Mouse (Mus musculus) liver, embryonic 15.5 days (tissue): ENCODE results near the gene Dcaf5. TPM values are rescaled to one million over a fixed set of nuclear protein-coding genes. Genes with fewer than 3 reads are reported as not detected.
A peak's percentile ranks its signal among the peaks of the same experiment; 100 is the strongest.

ENCODE experiments used
- ATAC-seq: fragments of 200-750 bp; cut with Nextera tagmentation; 2 replicates; pipeline ENCODE4 v1.8.0; 2017; ENCODE audit warnings: moderate number of reproducible peaks, mild to moderate bottlenecking, moderate library complexity; ENCODE audit not compliant: insufficient read depth
- H3K27ac ChIP-seq: fragments of 300-500 bp; sonication (generic); replicated peaks from 2 replicates; pipeline ENCODE4 v1.5.1; 2015; ENCODE audit warnings: mild to moderate bottlenecking, inconsistent platforms
- H3K27me3 ChIP-seq: fragments of 300-500 bp; sonication (generic); 2 replicates; pipeline ENCODE4 v1.6.1; 2015; ENCODE audit warnings: mild to moderate bottlenecking, inconsistent platforms
- H3K36me3 ChIP-seq: fragments of 300-500 bp; sonication (generic); replicated peaks from 2 replicates; pipeline ENCODE4 v1.6.1; 2015; ENCODE audit warnings: moderate library complexity, mild to moderate bottlenecking, inconsistent platforms
- H3K4me1 ChIP-seq: fragments of 300-500 bp; sonication (generic); replicated peaks from 2 replicates; pipeline ENCODE4 v1.6.1; 2015; ENCODE audit warnings: inconsistent platforms
- H3K4me2 ChIP-seq: fragments of 300-500 bp; sonication (generic); 2 replicates; pipeline ENCODE4 v1.6.1; 2015; ENCODE audit warnings: moderate library complexity, mild to moderate bottlenecking, inconsistent platforms
- H3K4me3 ChIP-seq: fragments of 300-500 bp; sonication (generic); replicated peaks from 2 replicates; pipeline ENCODE4 v1.5.1; 2015; ENCODE audit warnings: mild to moderate bottlenecking, inconsistent platforms
- H3K9ac ChIP-seq: fragments of 300-500 bp; sonication (generic); 2 replicates; pipeline ENCODE4 v1.6.1; 2015; ENCODE audit warnings: moderate library complexity, mild to moderate bottlenecking, inconsistent platforms
- H3K9me3 ChIP-seq: fragments of 300-500 bp; sonication (generic); replicated peaks from 2 replicates; pipeline ENCODE4 v1.6.1; 2016; ENCODE audit warnings: inconsistent platforms
- WGBS: fragments of 180-500 bp; shearing (Covaris S2); methylation state at CpG from one replicate; pipeline ENCODE4 v1.1.7; 2015; ENCODE audit warnings: mixed read lengths; ENCODE audit not compliant: insufficient replicate concordance; 5-methylcytosine and 5-hydroxymethylcytosine counted together
- polyA plus RNA-seq: library from polyadenylated mRNA; unstranded; fragments of >200 nt; fragmentation: Nextera tagmentation; extraction: Ambion mirVana; gene quantifications from 2 replicates; pipeline ENCODE4 v1.2.1, GENCODE M21; 2015

Gene Dcaf5
- polyA plus RNA-seq, 1 experiment from 2014 or later: 2.2 TPM

- Histone ChIP-seq H3K27me3 (no peaks in the 10 kb centered on the region), H3K9me3 (no peaks in the 10 kb centered on the region), H3K4me3 (no peak overlapping the region), H3K4me2 (no peak overlapping the region), H3K4me1 (no peaks in the 10 kb centered on the region), H3K27ac (no peak overlapping the region), H3K9ac (no peak overlapping the region), H3K36me3 (peaks cover 24% of the 10 kb centered on the region)
- 70% methylated on average over 6 of the region's 6 CpGs for WGBS
- no peak for ATAC-seq
Measured at GRCm38 (mm10) chr12:80344777-80345231, 91.6 kb downstream of the Dcaf5 start.

- ATAC-seq: no peak
- Histone ChIP-seq H3K36me3 (peaks cover 26% of the 10 kb centered on the region), H3K9me3 (no peaks in the 10 kb centered on the region), H3K27me3 (no peaks in the 10 kb centered on the region), H3K4me2 (no peak overlapping the region), H3K4me3 (no peak overlapping the region), H3K27ac (no peak overlapping the region), H3K4me1 (0 out of 2 replicates have a peak, but pooled peaks cover 3% of the 10 kb centered on the region), H3K9ac (no peak overlapping the region)
- 79% methylated on average over 2 of the region's 2 CpGs for WGBS
Measured at GRCm38 (mm10) chr12:80340936-80341335, 95.5 kb downstream of the Dcaf5 start.

- 32% methylated on average over 4 of the region's 4 CpGs for WGBS
- Histone ChIP-seq H3K9ac (no peak overlapping the region), H3K27me3 (no peaks in the 10 kb centered on the region), H3K36me3 (peaks cover 14% of the 10 kb centered on the region), H3K4me3 (no peak overlapping the region), H3K4me2 (no peak overlapping the region), H3K27ac (no peak overlapping the region), H3K4me1 (0 out of 2 replicates have a peak, but pooled peaks cover 18% of the 10 kb centered on the region), H3K9me3 (no peaks in the 10 kb centered on the region)
- 0 out of 2 replicates have a peak, but pooled peaks have one; percentile 30 for ATAC-seq
Measured at GRCm38 (mm10) chr12:80334162-80334561, 102.2 kb downstream of the Dcaf5 start.

- no peak for ATAC-seq
- Histone ChIP-seq H3K36me3 (no peaks in the 10 kb centered on the region), H3K27me3 (no peaks in the 10 kb centered on the region), H3K4me3 (no peak overlapping the region), H3K27ac (no peak overlapping the region), H3K4me1 (0 out of 2 replicates have a peak, but pooled peaks cover 15% of the 10 kb centered on the region), H3K4me2 (no peak overlapping the region), H3K9me3 (no peaks in the 10 kb centered on the region), H3K9ac (no peak overlapping the region)
- 6% methylated on average over 2 of the region's 2 CpGs for WGBS
Measured at GRCm38 (mm10) chr12:80331634-80332033, 104.8 kb downstream of the Dcaf5 start.

GRCm38 (mm10) chr12:80330819-80331218, 105.6 kb downstream of the Dcaf5 start:
- H3K9me3 ChIP-seq: no peaks in the 10 kb centered on the region
- no peak overlapping the region for H3K9ac ChIP-seq
- no peaks in the 10 kb centered on the region for H3K27me3 ChIP-seq
- 62% methylated on average over 8 of the region's 8 CpGs for WGBS
- no peak overlapping the region for H3K4me2 ChIP-seq
- ATAC-seq: no peak
- H3K27ac ChIP-seq: no peak overlapping the region
- no peak overlapping the region for H3K4me3 ChIP-seq
- peaks cover 18% of the 10 kb centered on the region; the same call in 1 of the 2 replicates for H3K4me1 ChIP-seq
- H3K36me3 ChIP-seq: no peaks in the 10 kb centered on the region

- 35% methylated on average over 2 of the region's 2 CpGs for WGBS
- H3K4me1 ChIP-seq: peaks cover 29% of the 10 kb centered on the region
- no peaks in the 10 kb centered on the region for H3K36me3 ChIP-seq
- H3K4me2 ChIP-seq: no peak overlapping the region
- H3K27ac ChIP-seq: no peak overlapping the region
- H3K4me3 ChIP-seq: no peak overlapping the region
- no peaks in the 10 kb centered on the region for H3K9me3 ChIP-seq
- no peaks in the 10 kb centered on the region for H3K27me3 ChIP-seq
- ATAC-seq: no peak
- no peak overlapping the region for H3K9ac ChIP-seq
Measured at GRCm38 (mm10) chr12:80329641-80330040, 106.8 kb downstream of the Dcaf5 start.

- Histone ChIP-seq H3K36me3 (no peaks in the 10 kb centered on the region), H3K9ac (no peak overlapping the region), H3K4me1 (peaks cover 21% of the 10 kb centered on the region), H3K9me3 (no peaks in the 10 kb centered on the region), H3K4me2 (no peak overlapping the region), H3K27ac (no peak overlapping the region), H3K4me3 (no peak overlapping the region), H3K27me3 (no peaks in the 10 kb centered on the region)
- no peak for ATAC-seq
Measured at GRCm38 (mm10) chr12:80326047-80326446, 110.4 kb downstream of the Dcaf5 start.

- WGBS: 47% methylated on average over 1 of the region's 1 CpGs
- Histone ChIP-seq H3K27ac (no peak overlapping the region), H3K27me3 (no peaks in the 10 kb centered on the region), H3K4me3 (no peak overlapping the region), H3K9me3 (no peaks in the 10 kb centered on the region), H3K36me3 (no peaks in the 10 kb centered on the region), H3K9ac (no peak overlapping the region), H3K4me2 (no peak overlapping the region), H3K4me1 (peaks cover 19% of the 10 kb centered on the region)
- ATAC-seq: peak; percentile 54
Measured at GRCm38 (mm10) chr12:80324785-80325131, 111.6 kb downstream of the Dcaf5 start.

GRCm38 (mm10) chr12:80324051-80324784, 112.2 kb downstream of the Dcaf5 start:
- Histone ChIP-seq H3K9ac (no peak overlapping the region), H3K36me3 (no peaks in the 10 kb centered on the region), H3K4me2 (no peak overlapping the region), H3K4me3 (no peak overlapping the region), H3K4me1 (peaks cover 18% of the 10 kb centered on the region), H3K9me3 (no peaks in the 10 kb centered on the region), H3K27ac (no peak overlapping the region), H3K27me3 (no peaks in the 10 kb centered on the region)
- 61% methylated on average over 9 of the region's 9 CpGs for WGBS
- peak; percentile 10; the same call in 1 of the 2 replicates for ATAC-seq

- 51% methylated on average over 8 of the region's 8 CpGs for WGBS
Measured at GRCm38 (mm10) chr12:80323371-80324050, 112.9 kb downstream of the Dcaf5 start.

GRCm38 (mm10) chr12:80322494-80322893, 113.9 kb downstream of the Dcaf5 start:
- ATAC-seq: no peak
- no peaks in the 10 kb centered on the region for H3K36me3 ChIP-seq
- H3K9me3 ChIP-seq: no peaks in the 10 kb centered on the region
- H3K4me3 ChIP-seq: no peak overlapping the region
- no peak overlapping the region for H3K4me2 ChIP-seq
- peaks cover 18% of the 10 kb centered on the region for H3K4me1 ChIP-seq
- 58% methylated on average over 6 of the region's 6 CpGs for WGBS
- no peaks in the 10 kb centered on the region for H3K27me3 ChIP-seq
- H3K27ac ChIP-seq: no peak overlapping the region
- H3K9ac ChIP-seq: no peak overlapping the region

More at GRCm38 (mm10) chr12:80323371-80324050, 112.9 kb downstream of the Dcaf5 start:
- no peaks in the 10 kb centered on the region for H3K36me3 ChIP-seq
- ATAC-seq: no peak
- no peaks in the 10 kb centered on the region for H3K27me3 ChIP-seq
- H3K4me3 ChIP-seq: no peak overlapping the region
- no peak overlapping the region for H3K4me2 ChIP-seq
- no peak overlapping the region for H3K9ac ChIP-seq
- peaks cover 18% of the 10 kb centered on the region for H3K4me1 ChIP-seq
- H3K27ac ChIP-seq: no peak overlapping the region
- H3K9me3 ChIP-seq: no peaks in the 10 kb centered on the region
